Mouse (Mus musculus) E14TG2a.4 (cell line): ENCODE results near the gene Aifm2.

Source experiments
- CTCF ChIP-seq: conservative IDR thresholded peaks from 2 replicates; pipeline ENCODE4 v1.5.1; 2014; ENCODE audit warnings: low read length
- POU5F1 ChIP-seq: IDR thresholded peaks from 2 replicates; pipeline ENCODE4 v1.6.1; 2014; ENCODE audit warnings: low read length, borderline replicate concordance

GRCm38 (mm10) chr10:61696560-61696823, 18.6 kb upstream of the Aifm2 start:
- TF ChIP-seq CTCF (no peak), POU5F1 (no peak)
